Mouse (Mus musculus): ENCODE results near the gene Serp2. TPM values are rescaled to one million over a fixed set of nuclear protein-coding genes. Genes with fewer than 3 reads are reported as not detected.
A peak's percentile ranks its signal among the peaks of the same experiment; 100 is the strongest.
"Not testable (repeated sequence)": the region's sequence is repeated elsewhere in the genome, so short reads cannot be mapped to it uniquely, and the experiment has no call there.

Serp2 gene
- polyA plus RNA-seq, 1 experiment from 2014 or later: 15.0 TPM

DNA sequence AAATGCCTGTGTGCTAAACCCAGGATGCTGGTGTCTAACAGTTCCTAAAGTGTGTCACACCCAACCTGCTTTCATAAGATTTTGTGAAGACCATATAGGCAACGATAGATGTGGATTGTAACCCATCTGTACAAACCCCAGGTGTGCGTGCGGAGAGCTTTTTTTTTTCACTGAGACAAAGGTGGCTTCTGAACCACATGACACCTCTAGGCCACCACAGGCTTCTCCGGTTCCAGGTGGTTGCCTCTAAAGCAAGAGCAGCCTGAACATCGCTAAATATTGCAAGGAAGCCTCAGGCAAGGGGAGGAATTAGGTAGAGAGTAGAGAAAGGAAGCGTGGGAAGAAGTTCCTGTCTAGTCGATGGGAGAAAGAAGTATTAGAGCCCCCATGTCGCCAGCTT, 10.0 kb upstream of the Serp2 start:
- no peaks in the 10 kb centered on the region for H3K27me3 ChIP-seq
- no peak overlapping the region for H3K4me3 ChIP-seq
- no peaks in the 10 kb centered on the region for H3K9me3 ChIP-seq
- H3K4me1 ChIP-seq: peaks cover 29% of the 10 kb centered on the region
- ATAC-seq (ENCODE audit: low FRiP score, low read depth): no peak
- 82% methylated on average over 8 of the region's 8 CpGs for WGBS
- H3K4me2 ChIP-seq (replicated peaks): no peak overlapping the region
- no peak overlapping the region for H3K27ac ChIP-seq
- H3K36me3 ChIP-seq: no peaks in the 10 kb centered on the region
- H3K9ac ChIP-seq: no peak overlapping the region

DNA sequence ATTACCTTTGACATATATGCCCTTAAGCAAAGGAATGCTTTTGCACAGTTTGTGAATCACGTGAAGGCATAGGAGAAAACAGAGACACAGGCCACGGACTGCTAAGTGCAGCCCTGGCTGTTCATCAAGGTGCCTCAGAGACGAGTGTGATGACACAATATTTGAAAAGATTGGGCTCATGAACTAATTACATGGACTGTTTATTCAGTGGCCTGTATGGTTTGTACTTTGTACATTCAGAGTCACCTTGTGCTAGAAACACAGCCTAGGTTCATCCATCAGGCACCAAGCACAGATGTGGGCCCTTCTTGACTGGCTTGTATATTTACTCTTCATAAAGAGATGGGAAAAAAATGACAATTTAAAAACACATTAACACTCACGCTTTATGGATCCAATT, 9.5 kb upstream of the Serp2 start:
- Histone ChIP-seq H3K27ac (no peak overlapping the region), H3K27me3 (no peaks in the 10 kb centered on the region), H3K4me2 (replicated peaks) (no peak overlapping the region), H3K36me3 (no peaks in the 10 kb centered on the region), H3K9ac (no peak overlapping the region), H3K9me3 (no peaks in the 10 kb centered on the region), H3K4me3 (no peak overlapping the region), H3K4me1 (peaks cover 29% of the 10 kb centered on the region)
- 71% methylated on average over 4 of the region's 4 CpGs for WGBS
- ATAC-seq (ENCODE audit: low FRiP score, low read depth): no peak

DNA sequence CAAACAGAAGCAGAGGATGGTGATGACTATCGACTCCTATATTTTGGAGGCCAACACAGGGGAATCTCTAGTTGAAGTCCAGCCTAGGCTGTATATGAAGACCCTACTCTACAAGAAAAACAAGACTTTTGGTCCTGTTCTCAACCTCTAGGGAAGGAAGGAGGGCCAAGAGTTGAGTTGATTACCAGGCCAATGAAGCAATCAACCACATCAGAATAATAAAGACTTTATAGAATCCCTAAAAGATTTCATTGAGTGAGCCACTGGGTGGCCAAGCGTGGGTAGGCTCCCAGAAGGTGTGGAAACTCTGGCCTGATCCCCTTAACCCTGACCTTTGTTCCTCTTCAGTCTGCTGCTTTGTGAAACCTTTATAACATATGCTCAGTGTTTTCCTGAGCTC, 2.5 kb upstream of the Serp2 start:
- no peak for ATAC-seq (ENCODE audit: low FRiP score, low read depth)
- H3K27me3 ChIP-seq: no peaks in the 10 kb centered on the region

DNA sequence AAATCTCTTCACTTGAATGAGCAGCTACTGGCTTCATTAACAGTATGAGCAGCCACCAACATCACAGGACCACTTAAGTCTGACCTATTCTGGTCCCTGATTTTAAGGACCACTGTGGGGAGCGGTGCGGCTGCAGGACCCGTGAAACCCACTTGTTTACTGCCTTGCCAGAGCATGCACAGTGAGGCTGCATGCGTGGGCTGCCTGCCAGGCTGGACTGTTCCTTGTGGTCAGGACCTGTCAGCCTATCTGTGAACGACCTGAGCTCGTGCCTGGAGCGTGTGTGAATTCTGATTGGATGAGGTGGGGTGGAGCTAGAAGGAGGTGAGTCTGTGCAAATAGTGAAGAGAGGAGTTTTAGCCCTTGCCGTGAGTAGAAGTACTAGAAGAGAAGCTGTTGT, 1.5 kb upstream of the Serp2 start:
- ATAC-seq (ENCODE audit: low FRiP score, low read depth); H3K9me3 ChIP-seq; H3K9ac ChIP-seq; H3K27me3 ChIP-seq; H3K4me3 ChIP-seq; H3K36me3 ChIP-seq; H3K27ac ChIP-seq: not testable (repeated sequence)
- Histone ChIP-seq H3K4me2 (replicated peaks) (peak overlapping the region; percentile 93; the same call in 1 of the 2 replicates), H3K4me1 (peaks cover 54% of the 10 kb centered on the region)
- 34% methylated on average over 8 of the region's 8 CpGs for WGBS

More for the DNA sequence above, 2.5 kb upstream of the Serp2 start:
- Histone ChIP-seq H3K4me1 (peaks cover 45% of the 10 kb centered on the region), H3K36me3 (no peaks in the 10 kb centered on the region), H3K4me2 (replicated peaks) (no peak overlapping the region), H3K4me3 (no peak overlapping the region), H3K27ac (no peak overlapping the region), H3K9ac (no peak overlapping the region), H3K9me3 (no peaks in the 10 kb centered on the region)
- 89% methylated on average over 2 of the region's 2 CpGs for WGBS

DNA sequence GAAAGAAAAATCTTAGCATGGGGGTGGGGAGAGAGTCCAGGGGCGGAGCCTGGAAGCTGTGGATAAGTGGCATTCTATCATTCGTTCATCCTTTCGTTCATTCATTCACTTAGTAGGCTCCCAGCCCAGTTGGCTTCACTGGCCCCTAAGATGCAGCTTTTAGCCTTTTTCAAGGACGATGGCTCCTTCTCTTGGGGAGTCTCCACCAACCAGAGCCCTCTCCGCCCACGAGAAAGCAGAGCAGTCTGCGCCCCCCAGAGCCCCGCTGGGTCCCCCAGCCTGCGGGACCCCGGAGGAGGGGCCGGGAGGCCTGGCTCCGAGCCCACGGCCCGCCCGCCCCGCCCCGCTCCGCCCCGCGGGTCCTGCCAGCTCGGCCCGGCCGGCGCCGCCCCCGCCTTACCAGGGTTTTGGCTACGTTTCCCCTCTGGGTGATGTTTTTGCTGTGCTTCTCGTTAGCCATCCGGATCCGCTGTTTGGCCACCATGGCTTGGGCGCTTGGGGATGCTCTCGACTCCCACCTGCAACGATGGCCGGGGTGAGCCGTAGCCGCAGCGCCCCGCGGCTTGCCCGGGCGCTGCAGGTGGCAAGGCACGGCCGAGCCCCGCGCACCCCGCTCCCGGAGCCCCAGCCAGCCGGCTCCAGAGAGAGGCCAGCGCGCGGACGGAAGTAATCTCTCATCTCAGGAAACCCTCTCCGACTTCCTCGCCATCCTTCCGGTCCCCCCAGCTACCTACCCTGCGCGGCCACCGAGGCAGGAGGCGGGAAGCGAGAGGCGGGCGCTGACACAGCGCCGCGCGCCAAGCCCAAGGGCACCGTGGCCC, 448 bp downstream of the Serp2 start:
- H3K4me3 ChIP-seq: peak overlapping the region; percentile 64
- peaks cover 56% of the 10 kb centered on the region for H3K4me1 ChIP-seq
- H3K9me3 ChIP-seq: no peaks in the 10 kb centered on the region
- H3K27me3 ChIP-seq: no peaks in the 10 kb centered on the region
- H3K9ac ChIP-seq: peak overlapping the region; percentile 83
- H3K27ac ChIP-seq: peak overlapping the region; percentile 96
- H3K4me2 ChIP-seq (replicated peaks): peak overlapping the region; percentile 93
- no peaks in the 10 kb centered on the region for H3K36me3 ChIP-seq
- ATAC-seq (ENCODE audit: low FRiP score, low read depth): peak; percentile 79
- WGBS: 1% methylated on average over 66 of the region's 67 CpGs

DNA sequence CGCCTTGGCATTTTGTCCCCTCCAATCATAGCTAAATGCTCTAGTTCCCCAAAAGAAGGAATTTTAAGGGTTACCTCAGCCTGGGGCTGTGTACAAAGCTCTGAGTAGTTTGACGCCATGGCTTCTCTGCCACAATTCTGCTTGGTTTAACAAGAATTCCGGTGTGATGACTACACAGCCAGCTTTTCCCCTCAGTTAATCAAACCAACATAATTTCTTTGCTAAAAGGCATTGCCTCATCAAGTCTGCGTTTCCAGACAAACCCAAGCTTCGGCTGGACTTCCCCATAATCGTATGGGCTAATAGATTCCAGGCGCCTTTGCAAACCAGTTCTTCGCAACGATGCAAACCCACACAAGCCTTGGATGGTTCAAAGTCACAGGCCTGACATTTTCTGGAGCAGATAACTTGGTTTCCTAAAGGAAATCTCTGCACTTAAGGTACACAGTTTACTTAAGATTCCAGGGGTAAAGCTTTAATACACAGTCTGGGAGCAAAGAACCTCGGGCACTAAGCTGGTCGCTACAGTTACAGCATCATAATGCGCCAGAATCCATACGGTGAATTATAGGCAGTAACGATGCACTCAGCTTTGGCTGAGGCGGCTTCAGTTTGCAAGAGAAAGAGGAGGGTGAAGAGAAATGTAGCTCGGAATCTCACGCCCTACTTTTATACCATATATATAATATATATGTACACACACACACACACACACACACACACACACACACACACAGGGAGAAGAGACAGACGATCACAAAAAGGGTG, 1.2 kb downstream of the Serp2 start:
- H3K9ac ChIP-seq: peak overlapping the region; percentile 83
- H3K36me3 ChIP-seq: no peaks in the 10 kb centered on the region
- ATAC-seq (ENCODE audit: low FRiP score, low read depth): peak; percentile 65; the same call in 1 of the 2 replicates
- H3K27me3 ChIP-seq: no peaks in the 10 kb centered on the region
- peak overlapping the region; percentile 64 for H3K4me3 ChIP-seq
- peak overlapping the region; percentile 93 for H3K4me2 ChIP-seq (replicated peaks)
- peak overlapping the region; percentile 96 for H3K27ac ChIP-seq
- H3K9me3 ChIP-seq: no peaks in the 10 kb centered on the region
- WGBS: 16% methylated on average over 18 of the region's 18 CpGs
- H3K4me1 ChIP-seq: peaks cover 54% of the 10 kb centered on the region

DNA sequence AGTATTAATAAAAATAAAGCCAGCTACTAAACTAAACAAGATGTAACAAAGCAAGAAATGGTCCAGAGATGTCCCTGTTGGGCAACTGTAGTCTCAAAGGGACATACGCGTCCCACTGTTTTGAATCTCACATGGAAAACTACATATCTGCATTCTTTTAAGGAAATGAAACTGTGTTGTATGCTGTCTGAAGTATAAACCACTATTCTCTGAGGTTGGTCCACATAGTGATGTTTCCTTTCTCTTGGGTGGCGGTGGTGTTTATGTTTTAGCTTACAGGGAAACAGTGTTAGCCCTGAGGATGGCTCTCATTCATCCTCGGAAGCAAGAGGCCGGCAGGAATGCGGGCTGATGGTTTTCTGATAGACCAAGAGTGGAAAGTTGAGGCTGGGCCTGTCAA, 12.6 kb downstream of the Serp2 start:
- Histone ChIP-seq H3K4me3 (no peak overlapping the region), H3K27me3 (no peaks in the 10 kb centered on the region), H3K4me1 (no peaks in the 10 kb centered on the region), H3K9ac (no peak overlapping the region), H3K4me2 (replicated peaks) (no peak overlapping the region), H3K9me3 (no peaks in the 10 kb centered on the region), H3K36me3 (no peaks in the 10 kb centered on the region), H3K27ac (no peak overlapping the region)
- 80% methylated on average over 6 of the region's 6 CpGs for WGBS
- no peak for ATAC-seq (ENCODE audit: low FRiP score, low read depth)

DNA sequence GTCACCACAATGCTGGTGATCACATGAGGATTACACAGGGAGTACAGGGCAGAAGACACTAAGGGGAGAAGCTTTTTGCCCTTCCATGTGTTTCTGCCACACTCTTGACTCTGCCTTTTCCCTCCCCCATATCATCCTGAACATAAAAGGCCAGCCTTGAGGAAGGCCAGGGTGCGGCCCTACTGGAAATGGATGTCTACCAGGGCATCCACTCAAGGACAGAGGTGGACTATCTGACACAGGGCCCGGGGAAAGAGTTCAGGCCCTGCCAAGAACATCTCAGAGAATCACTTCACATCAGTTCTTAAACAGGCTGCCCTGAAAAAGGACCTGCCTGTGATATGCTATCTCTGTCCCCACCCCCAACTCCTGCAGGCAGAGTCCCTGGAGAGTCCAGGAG, 15.3 kb downstream of the Serp2 start:
- Histone ChIP-seq H3K9ac (no peak overlapping the region), H3K9me3 (no peaks in the 10 kb centered on the region), H3K4me3 (no peak overlapping the region), H3K4me2 (replicated peaks) (no peak overlapping the region), H3K4me1 (0 out of 2 replicates have a peak, but pooled peaks cover 5% of the 10 kb centered on the region), H3K36me3 (no peaks in the 10 kb centered on the region), H3K27me3 (no peaks in the 10 kb centered on the region), H3K27ac (no peak overlapping the region)
- 79% methylated on average over 2 of the region's 2 CpGs for WGBS
- ATAC-seq (ENCODE audit: low FRiP score, low read depth): no peak

DNA sequence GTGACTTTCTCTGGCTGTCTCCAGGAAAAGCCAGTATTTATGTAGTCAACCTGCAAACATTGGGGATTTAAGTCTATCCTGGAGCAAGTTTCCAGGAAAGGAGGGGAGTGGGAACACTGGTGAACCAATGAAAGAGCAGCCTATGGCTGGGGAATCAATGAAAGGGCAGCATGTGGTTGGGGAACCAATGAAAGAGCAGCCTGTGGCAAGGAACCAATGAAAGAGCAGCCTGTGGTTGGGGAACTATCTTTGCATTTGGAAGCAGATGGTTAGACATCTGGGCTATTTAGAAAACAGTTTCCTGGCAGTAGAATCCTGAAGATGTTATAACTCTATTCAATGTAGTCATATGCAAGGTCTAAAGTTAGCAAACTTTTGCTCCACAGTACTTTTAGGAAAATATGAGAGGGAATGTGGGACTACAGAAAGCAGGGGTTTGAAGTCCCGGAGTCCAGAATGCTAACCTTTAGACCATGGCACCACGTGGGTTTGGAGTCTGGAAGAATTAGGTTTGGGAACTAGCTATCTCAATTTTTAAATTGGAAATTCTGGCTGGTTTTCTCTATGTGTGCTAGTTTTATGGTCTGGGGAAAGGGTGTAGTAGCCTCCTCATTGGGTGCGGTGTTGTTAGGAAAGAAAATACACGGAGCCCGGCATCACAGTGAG, 16.6 kb downstream of the Serp2 start:
- H3K27ac ChIP-seq: no peak overlapping the region
- no peak overlapping the region for H3K4me2 ChIP-seq (replicated peaks)
- WGBS: 90% methylated on average over 5 of the region's 5 CpGs
- no peak overlapping the region for H3K4me3 ChIP-seq
- ATAC-seq (ENCODE audit: low FRiP score, low read depth): no peak
- H3K4me1 ChIP-seq: 0 out of 2 replicates have a peak, but pooled peaks cover 5% of the 10 kb centered on the region
- H3K9ac ChIP-seq: no peak overlapping the region
- H3K27me3 ChIP-seq: no peaks in the 10 kb centered on the region
- H3K9me3 ChIP-seq: no peaks in the 10 kb centered on the region
- H3K36me3 ChIP-seq: no peaks in the 10 kb centered on the region

DNA sequence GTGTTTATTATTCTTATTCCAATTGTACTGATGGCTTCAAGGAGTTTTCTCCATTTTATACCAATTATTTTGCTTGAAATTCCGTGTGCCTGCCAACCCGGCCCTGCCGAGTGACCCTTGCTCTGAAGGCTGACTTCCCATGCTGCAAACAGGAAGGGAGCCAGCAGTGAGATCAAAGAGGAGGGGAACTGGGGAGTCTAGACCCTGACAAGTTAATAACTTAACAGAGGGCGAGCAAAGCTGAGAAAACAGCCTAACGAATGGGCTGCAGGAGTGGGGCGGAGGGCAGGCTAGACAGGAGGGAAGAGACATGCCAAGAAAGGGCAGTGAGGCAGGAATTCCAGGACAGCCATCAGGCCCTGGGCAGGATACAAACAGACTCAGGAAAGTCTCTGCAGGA, 19.8 kb downstream of the Serp2 start:
- no peak for ATAC-seq (ENCODE audit: low FRiP score, low read depth)
- Histone ChIP-seq H3K9me3 (no peaks in the 10 kb centered on the region), H3K9ac (no peak overlapping the region), H3K27ac (no peak overlapping the region), H3K4me1 (peaks cover 26% of the 10 kb centered on the region), H3K36me3 (no peaks in the 10 kb centered on the region), H3K4me2 (replicated peaks) (no peak overlapping the region), H3K27me3 (no peaks in the 10 kb centered on the region), H3K4me3 (no peak overlapping the region)
- 20% methylated on average over 6 of the region's 6 CpGs for WGBS

DNA sequence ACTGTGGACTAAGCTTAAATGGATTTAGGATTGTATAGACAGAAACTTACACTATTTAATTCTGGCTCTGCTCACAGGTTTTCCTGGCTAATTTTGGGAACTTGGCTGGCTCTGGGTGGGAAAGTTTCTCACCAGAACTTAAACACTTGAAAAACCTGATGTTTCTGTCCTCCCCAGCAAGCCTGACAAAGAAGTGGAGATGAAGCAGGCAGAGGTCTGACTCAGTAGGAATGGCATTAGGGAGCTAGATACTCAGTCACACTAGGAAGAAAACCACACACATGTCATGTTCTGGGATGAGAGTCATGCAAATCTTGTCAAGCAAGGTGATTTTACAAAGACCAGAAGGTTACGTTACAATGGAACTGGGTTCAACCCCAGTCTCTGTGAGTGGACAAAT, 21.6 kb downstream of the Serp2 start:
- no peak overlapping the region for H3K9ac ChIP-seq
- H3K27me3 ChIP-seq: no peaks in the 10 kb centered on the region
- 95% methylated on average over 1 of the region's 1 CpGs for WGBS
- peaks cover 37% of the 10 kb centered on the region for H3K4me1 ChIP-seq
- no peak overlapping the region for H3K4me3 ChIP-seq
- no peak overlapping the region for H3K27ac ChIP-seq
- H3K4me2 ChIP-seq (replicated peaks): no peak overlapping the region
- H3K9me3 ChIP-seq: no peaks in the 10 kb centered on the region
- H3K36me3 ChIP-seq: no peaks in the 10 kb centered on the region
- no peak for ATAC-seq (ENCODE audit: low FRiP score, low read depth)

Measured in limb, embryonic 13.5 days (tissue).